Mouse (Mus musculus) erythroid progenitor cell, adult 5-6 weeks (primary cell): ENCODE data around the gene Pde3a. TPM values are rescaled to one million over a fixed set of nuclear protein-coding genes. Genes with fewer than 3 reads are reported as not detected.

Experiments
- ATAC-seq: replicated peaks from 2 replicates; pipeline ENCODE4 v1.8.0; 2016; ENCODE audit warnings: moderate number of reproducible peaks, mild to moderate bottlenecking, moderate TSS enrichment, inconsistent platforms; ENCODE audit not compliant: poor library complexity, low FRiP score, severe bottlenecking
- total RNA-seq, 2 experiments: library from RNA; stranded (forward) in 1 of 2; stranded (reverse) in 1 of 2; fragments of 150-400 nt in 1 of 2; fragments of 186-747, 209-891 nt in 1 of 2; gene quantifications; 2 replicates each; pipeline versions ENCODE4 v1.2.3 to v1.2.4; 2015 to 2017; ENCODE audit warnings: low replicate concordance in 2 of 2

Gene Pde3a
- total RNA-seq, 2 experiments from 2014 or later: not detected

GRCm38 (mm10) chr6:141257434-141258202 is 8.5 kb downstream of the Pde3a start:
- ATAC-seq: no peak

- no peak for ATAC-seq
These were observed 16.2 kb downstream of the Pde3a start for GRCm38 (mm10) chr6:141265257-141265656.

DNA sequence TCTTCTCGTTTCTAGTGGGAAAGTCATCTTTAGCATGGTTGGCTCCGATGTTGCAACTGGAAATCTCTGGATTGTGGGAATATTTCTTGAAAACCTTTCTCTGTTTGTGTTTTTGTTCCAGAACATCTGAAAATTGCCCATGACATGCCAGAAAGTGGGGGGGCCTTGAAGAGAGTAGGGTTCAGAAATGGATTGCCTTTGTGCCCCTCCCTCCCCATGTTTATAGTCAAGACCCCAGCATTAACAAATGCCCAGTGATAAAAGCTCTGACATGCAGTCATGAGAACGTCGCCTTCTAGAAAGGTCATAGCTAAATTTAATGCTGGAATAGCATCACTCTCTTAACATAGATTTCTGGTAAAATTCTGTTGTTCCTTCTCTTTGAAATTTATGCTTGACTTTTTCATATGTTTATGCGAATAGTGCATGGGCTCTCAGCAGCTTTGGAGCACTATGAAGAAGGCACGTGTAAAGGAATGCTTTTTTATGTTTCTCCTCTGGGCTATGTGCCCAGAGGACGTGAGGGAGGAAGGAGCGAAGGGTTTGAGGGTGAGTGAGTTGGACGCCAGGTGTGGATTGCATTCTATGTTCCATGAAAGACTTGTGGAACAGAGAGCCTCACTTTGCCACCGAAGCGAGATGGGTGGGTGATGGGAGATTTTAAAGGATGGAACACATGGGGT is 19.0 kb downstream of the Pde3a start:
- ATAC-seq: no peak

GRCm38 (mm10) chr6:141268871-141269270 is 19.8 kb downstream of the Pde3a start:
- no peak for ATAC-seq

GRCm38 (mm10) chr6:141271133-141271532 is 22.1 kb downstream of the Pde3a start:
- no peak for ATAC-seq

DNA sequence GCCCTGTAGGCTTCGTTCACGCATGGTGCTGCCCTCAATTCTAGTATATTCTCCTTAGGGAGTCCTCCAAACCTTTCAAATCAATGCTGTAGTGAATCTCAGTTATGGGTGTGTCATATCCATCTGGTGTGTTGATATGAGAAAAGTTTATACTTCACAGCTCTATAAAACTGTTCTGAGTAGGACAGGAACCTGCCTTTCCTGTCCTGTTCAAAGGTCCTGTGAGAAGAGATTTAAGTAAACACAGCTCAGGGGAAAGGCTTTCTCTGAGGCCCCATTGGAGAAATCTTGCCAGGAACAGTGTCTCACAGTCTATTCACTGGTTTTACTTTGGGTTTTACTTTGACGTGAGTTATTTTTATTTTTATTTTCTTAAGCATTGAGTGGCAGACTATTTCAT is 22.5 kb downstream of the Pde3a start:
- no peak for ATAC-seq

GRCm38 (mm10) chr6:141273685-141274084 is 24.6 kb downstream of the Pde3a start:
- no peak for ATAC-seq

DNA sequence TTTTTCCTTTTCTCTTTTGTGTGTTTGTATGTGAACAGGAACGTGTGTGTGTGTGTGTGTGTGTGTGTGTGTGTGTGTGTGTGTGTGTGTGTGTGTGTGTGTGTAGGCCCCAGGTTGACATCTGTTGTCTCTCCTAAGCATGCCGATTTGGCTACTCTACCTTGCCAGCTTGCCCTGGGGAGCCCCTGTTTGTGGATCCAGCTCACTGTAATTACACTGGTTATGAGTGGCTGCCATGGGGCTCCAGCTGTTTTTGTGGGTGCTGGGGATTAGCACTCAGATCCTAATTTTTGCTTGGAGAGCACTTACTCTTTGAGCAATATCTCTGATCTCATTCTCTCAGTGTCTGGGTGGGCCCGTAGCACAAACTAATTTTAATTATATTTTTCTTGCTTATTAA is 32.6 kb downstream of the Pde3a start:
- no peak for ATAC-seq

GRCm38 (mm10) chr6:141282796-141283195 is 33.7 kb downstream of the Pde3a start:
- ATAC-seq: no peak

DNA sequence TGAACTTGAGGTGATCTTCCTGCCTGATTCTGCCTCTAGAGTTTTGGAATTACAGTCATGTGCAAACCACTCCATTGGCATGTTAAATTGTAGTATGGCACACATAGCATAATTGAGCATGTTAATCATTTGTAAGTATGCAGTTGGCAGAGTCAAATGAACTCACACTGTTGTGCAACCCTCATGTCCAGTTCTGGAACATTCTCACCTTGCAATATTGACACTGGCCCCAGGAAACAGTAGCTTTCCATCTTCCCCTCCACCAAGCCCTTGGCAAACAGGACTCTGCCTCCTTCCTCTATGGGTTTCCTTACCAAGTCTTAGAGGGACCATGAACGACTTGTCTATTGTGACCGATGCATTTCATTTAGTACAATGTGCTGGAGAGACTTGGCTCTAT is 42.1 kb downstream of the Pde3a start:
- ATAC-seq: no peak

DNA sequence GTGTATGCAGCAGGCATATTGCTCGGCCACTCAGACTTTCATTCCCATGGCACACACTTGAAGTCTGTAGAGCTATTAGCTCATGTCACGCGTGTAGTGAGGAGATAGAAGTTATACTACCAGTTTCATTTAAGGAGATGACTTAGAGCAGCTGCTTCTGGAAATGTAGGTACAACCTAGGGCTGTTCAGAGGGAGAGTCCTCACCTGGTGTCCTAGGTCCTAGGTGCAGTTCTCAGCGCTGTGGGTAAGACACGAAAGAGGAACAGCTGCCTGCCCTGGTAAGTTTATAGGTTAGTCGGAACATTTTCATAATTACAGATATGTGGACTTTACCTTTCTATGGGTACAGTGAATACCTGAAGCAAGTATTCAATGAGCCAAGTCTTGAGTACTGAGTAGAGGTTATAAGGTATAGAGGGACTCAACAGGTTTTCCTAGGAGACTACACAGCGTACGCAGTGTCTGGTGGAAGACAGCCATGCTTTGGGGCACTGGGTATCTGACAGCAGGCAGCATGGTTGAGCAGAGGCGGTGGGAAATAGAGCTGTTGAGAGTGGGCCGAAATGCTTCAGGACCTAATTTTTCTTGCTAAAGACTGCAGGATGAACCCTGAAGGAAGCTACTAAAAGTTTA is 43.9 kb downstream of the Pde3a start:
- ATAC-seq: no peak

- no peak for ATAC-seq
These were observed 44.4 kb downstream of the Pde3a start for GRCm38 (mm10) chr6:141293460-141293853.

DNA sequence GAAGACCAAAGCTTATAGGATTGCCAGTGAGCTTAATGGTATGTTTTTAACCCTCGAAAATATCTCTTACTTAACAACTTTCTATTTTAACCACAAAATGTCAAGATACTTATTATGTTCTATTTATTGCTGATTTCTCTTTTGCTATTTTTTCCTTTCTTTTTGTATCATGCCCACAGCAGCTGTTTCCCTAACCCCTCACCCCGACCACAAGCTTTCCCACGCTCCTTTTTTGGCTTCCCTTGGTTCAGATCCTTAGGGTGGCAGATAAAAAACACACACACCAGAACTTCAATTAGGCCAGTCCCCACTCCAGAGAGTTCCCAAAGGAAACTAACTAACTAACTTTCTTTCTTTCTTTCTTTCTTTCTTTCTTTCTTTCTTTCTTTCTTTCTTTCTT is 46.2 kb downstream of the Pde3a start:
- ATAC-seq: no peak

DNA sequence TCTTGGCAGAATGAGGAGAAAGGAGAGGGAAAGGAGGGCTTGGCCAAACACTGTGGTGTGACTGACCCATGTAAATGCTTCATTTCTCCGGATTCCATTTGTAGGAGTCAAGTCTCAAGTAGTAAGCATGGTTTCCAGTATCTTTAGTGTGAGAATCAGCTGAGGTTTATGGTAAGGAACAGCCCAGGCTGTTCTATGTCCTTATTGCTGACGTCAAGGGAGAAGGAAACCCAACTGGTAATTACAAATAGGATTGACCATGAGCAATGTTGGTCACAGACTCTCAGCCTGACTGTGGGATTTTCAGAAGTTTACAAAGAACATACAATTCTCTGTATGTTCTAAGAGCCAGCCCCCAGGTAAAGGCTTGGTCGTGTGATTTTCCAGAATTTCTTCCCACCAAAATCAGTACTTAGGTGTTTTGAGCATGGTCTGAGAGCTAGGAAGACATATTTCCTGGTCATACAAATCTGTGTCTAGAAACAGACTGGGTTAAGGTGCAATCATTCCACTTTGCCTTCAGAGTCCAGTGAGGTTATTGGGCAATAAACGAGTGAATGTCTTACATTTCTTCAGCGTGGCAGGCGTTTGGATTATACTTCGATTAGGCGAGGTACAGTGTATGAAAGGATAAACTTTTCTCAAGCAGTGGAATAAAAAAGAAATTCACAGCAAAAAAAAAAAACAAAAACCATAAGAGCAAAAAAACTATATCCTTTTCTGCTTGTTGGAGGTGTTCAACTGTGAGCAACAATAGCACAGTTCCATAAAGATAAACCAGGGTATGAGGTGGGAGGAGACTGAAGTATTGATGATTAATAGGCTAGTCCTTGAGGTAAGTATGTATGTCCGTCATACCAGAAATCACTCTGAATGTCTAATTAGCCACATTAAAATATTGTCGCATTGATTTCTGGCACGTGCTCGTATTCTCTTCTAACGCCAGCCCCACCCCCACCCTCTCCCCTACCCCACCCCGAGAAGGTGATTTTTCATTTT is 53.0 kb downstream of the Pde3a start:
- ATAC-seq: no peak

DNA sequence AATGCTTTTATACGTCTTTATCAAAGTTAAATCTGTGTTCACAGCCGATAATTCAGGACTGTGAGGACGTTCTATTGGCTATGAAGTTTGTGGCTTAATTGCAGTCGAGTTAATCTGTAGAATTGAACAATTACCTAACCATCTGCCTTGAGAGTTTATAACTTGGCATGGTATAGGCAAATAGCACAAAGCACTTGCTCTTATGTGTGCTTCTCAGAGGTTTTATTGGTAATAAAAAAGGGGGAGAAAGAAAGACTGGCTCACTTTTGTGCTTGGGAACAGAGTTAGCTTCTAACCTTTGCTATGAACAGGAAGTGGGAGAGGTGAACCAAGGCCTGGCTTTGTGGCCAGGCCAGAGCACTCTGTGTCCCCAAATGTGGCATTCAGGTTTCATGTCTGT is 53.8 kb downstream of the Pde3a start:
- no peak for ATAC-seq

- ATAC-seq: no peak
These were observed 58.3 kb downstream of the Pde3a start for GRCm38 (mm10) chr6:141307326-141307725.

GRCm38 (mm10) chr6:141308451-141308850 is 59.4 kb downstream of the Pde3a start:
- no peak for ATAC-seq

DNA sequence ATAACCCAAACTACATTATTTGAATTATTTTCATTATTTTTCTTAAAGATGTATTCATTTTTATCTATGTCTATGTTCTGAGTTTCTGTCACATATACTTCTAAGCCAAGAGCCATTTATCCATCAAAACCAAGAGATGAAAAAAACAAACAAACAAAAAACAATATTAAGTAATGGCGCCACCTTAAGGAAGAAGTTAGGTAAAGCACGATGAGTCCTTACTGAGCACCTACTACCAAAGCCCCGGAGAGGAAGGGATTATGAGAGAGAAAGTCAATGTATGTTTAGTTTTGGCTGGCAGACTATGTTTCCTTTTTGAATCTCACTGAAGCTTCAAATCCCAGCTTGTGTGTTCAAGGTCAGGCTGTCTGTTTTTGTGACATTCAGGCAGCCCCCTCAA is 60.8 kb downstream of the Pde3a start:
- ATAC-seq: no peak

DNA sequence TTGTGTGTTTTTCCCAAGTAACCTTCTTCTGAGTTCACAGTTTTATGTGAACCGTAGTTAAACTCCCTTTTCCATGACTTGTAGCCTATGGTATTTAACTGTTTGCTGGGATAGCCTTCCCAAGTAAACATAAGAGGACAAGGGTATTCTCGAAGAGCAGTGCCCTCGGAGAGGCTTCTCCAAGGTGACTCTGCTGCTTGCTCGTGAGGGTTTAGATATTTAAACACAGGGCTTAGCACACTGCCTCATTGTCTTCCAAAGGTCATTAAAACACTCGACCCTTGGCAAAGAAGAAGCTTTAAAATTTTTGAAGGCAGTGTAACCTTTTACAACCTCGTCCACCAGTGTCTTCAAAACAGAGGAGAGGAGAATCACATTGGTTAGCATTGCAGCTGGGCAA is 61.3 kb downstream of the Pde3a start:
- ATAC-seq: no peak

DNA sequence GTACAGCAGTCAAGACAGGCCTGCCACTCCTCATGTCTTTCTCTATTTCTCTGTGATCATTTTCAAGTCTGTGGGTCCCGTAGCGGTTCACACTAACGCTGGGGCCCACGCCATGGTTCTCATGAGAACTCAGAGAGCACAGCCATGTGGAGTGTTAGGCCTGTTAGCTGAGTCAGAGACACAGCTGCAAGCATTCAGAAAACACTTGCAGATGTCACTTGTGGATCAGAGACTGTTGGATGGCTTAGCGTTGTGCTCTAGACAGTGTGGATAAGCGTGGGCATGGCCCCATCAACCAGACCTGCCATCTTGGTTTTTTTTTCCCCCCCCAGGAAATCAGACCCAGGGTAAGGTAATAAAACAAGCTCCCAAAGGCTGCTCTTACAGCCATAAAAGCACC is 62.5 kb downstream of the Pde3a start:
- no peak for ATAC-seq
